ENCODE assay signal across 9 mouse cellular contexts in the genomic region with DNA sequence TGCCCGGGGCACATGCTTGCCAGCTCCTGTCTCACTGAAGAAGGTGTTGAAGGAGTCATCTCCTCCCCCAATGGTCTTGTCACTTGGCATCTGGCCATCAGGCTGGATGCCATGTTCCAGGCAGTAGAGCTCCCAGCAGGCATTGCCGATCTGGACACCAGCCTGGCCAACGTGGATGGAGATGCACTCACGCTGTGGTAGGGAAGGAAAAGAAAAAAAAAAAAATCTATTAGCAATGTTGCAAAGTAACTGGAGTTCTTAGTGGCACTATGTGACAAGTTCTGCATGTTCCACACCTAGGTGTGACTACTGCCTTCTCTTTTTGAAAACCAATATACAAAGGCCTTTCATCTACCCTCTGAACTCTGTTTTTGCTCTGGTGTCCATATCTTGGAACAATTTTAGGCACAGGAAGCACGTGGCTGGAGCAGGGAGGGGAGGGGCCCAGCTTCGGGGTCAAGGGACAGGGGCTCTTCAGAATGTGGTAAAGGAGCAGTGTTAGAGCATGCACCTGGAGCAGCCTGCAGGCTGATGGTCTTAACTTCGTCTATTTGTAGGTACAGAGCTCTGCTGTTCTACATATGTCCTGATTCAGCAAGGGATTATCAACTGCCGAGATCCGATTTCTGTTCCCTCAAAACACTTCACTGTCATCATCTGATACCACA. TPM values are rescaled to one million over a fixed set of nuclear protein-coding genes. Genes with fewer than 3 reads are reported as not detected.
DNase-seq lines count a peak whose midpoint lies in the region; ATAC-seq and TF ChIP-seq lines count a peak whose summit lies in the region.
"Not testable (repeated sequence)": the region's sequence is repeated elsewhere in the genome, so short reads cannot be mapped to it uniquely, and the experiment has no call there.
"Had no signal": no experiment of that assay in that cellular context is flagged by ENCODE, and none has a peak within 500 bp of the region (broad histone marks: within the 10 kb centered on the region; RNA-seq: fewer than 3 reads in every experiment).

No protein-coding gene starts in this region.

- 0 out of 2 replicates have a peak, but pooled peaks have one; percentile 33 for ATAC-seq in cerebellum, adult (ENCODE audit: insufficient number of reproducible peaks, low FRiP score, low TSS enrichment)
- not testable (repeated sequence) for ATAC-seq in embryonic facial prominence, embryonic 12.5 days (ENCODE audit: insufficient number of reproducible peaks, insufficient read depth, low FRiP score, low TSS enrichment); hindbrain, embryonic 16.5 days; limb, embryonic 15.5 days (ENCODE audit: insufficient number of reproducible peaks, low FRiP score, low TSS enrichment, low read depth); midbrain, embryonic 11.5 days (ENCODE audit: low FRiP score); stomach, embryonic 14.5 days (ENCODE audit: insufficient number of reproducible peaks, insufficient read depth, low FRiP score, low read depth)

- DNase-seq in CH12.LX (ENCODE audit: extremely low read depth): peak; percentile 54
- peak in 1 of 2 experiments; percentile 28 for DNase-seq in heart, adult 2 months
- not testable (repeated sequence) for DNase-seq in midbrain, embryonic 11.5 days (ENCODE audit: low spot score, missing footprints)

- not testable (repeated sequence) for TF ChIP-seq RAD21 in CH12.LX (IDR thresholded peaks at IDR 0.05; ENCODE audit: low read depth, low read length)

- H3K4me2 ChIP-seq in CH12.LX (ENCODE audit: insufficient read depth, low read depth, poor library complexity, severe bottlenecking): peak overlapping the region; percentile 69
- peak overlapping the region; percentile 94 for H3K4me2 ChIP-seq in embryonic facial prominence, embryonic 12.5 days (replicated peaks)
- H3K4me2 ChIP-seq in hindbrain, embryonic 16.5 days (ENCODE audit: low read length): peak overlapping the region; percentile 86
- peak overlapping the region; percentile 68 for H3K4me2 ChIP-seq in limb, embryonic 15.5 days
- H3K4me2 ChIP-seq in midbrain, embryonic 11.5 days: peak overlapping the region; percentile 98
- peak overlapping the region; percentile 99 for H3K4me2 ChIP-seq in stomach, embryonic 14.5 days (replicated peaks; ENCODE audit: low read depth, low read length)

- H3K27me3 ChIP-seq in CH12.LX (replicated peaks); embryonic facial prominence, embryonic 12.5 days; heart, adult 2 months (ENCODE audit: control insufficient read depth, insufficient read depth, low read length); hindbrain, embryonic 16.5 days (replicated peaks; ENCODE audit: control insufficient read depth, insufficient read depth, low read length); limb, embryonic 15.5 days; midbrain, embryonic 11.5 days (ENCODE audit: control insufficient read depth, insufficient read depth, low read length); stomach, embryonic 14.5 days (ENCODE audit: control insufficient read depth, insufficient read depth, low read length): not testable (repeated sequence)

- H3K79me2 ChIP-seq in CH12.LX (replicated peaks; ENCODE audit: control insufficient read depth, extremely low read depth, insufficient read depth, poor library complexity, severe bottlenecking); heart, adult 2 months (replicated peaks; ENCODE audit: control insufficient read depth, insufficient read depth, low read length): not testable (repeated sequence)

- intact Hi-C loops in heart, adult 2 months (cut with DNase I): not testable (repeated sequence)

- in situ Hi-C loops in CH12.LX (cut with MboI; ENCODE audit: low pct_ligation_motif_present, low pct_unique_long_range_greater_than_20kb, low sequenced_read_pairs): loop anchor here (10.0 to 25.0 kb wide), 3 partner anchors 62 to 1346 kb away; no protein-coding TSS in a partner anchor

- 16% methylated on average over 8 of the region's 9 CpGs for WGBS in embryonic facial prominence, embryonic 12.5 days
- 0% methylated on average over 8 of the region's 9 CpGs for WGBS in heart, adult 2 months
- 5% methylated on average over 8 of the region's 9 CpGs for WGBS in hindbrain, embryonic 16.5 days
- WGBS in limb, embryonic 15.5 days: 5% methylated on average over 8 of the region's 9 CpGs
- 20% methylated on average over 8 of the region's 9 CpGs for WGBS in midbrain, embryonic 11.5 days
- WGBS in stomach, embryonic 14.5 days: 12% methylated on average over 8 of the region's 9 CpGs

- H3K4me1 ChIP-seq in CH12.LX (ENCODE audit: control insufficient read depth in 1 of 2, insufficient read depth in 2 of 2): peaks cover 4 to 38% of the 10 kb centered on the region in 2 experiments; a peak in 3 of 4 replicates
- peaks cover 10% of the 10 kb centered on the region for H3K4me1 ChIP-seq in embryonic facial prominence, embryonic 12.5 days
- not testable (repeated sequence) for H3K4me1 ChIP-seq in heart, adult 2 months (ENCODE audit: control insufficient read depth, insufficient read depth, low read length)
- H3K4me1 ChIP-seq in hindbrain, embryonic 16.5 days (ENCODE audit: control insufficient read depth, insufficient read depth, low read depth, low read length): peaks cover 28% of the 10 kb centered on the region
- peaks cover 25% of the 10 kb centered on the region for H3K4me1 ChIP-seq in limb, embryonic 15.5 days
- peaks cover 14% of the 10 kb centered on the region for H3K4me1 ChIP-seq in midbrain, embryonic 11.5 days (ENCODE audit: control insufficient read depth, insufficient read depth, low read length)
- H3K4me1 ChIP-seq in stomach, embryonic 14.5 days (ENCODE audit: control insufficient read depth, insufficient read depth, low read length): peaks cover 19% of the 10 kb centered on the region

- not testable (repeated sequence) for H3K27ac ChIP-seq in CH12.LX (ENCODE audit: insufficient read depth, low read depth)
- H3K27ac ChIP-seq in embryonic facial prominence, embryonic 12.5 days: peak overlapping the region; percentile 99
- peak overlapping the region; percentile 95 for H3K27ac ChIP-seq in heart, adult 2 months
- peak overlapping the region; percentile 98 for H3K27ac ChIP-seq in hindbrain, embryonic 16.5 days (ENCODE audit: low read depth, low read length)
- H3K27ac ChIP-seq in limb, embryonic 15.5 days: peak overlapping the region; percentile 98
- peak overlapping the region; percentile 96 for H3K27ac ChIP-seq in midbrain, embryonic 11.5 days (ENCODE audit: low read depth, low read length)
- H3K27ac ChIP-seq in stomach, embryonic 14.5 days (ENCODE audit: low read length): peak overlapping the region; percentile 97

- not testable (repeated sequence) for TF ChIP-seq CTCF in CH12.LX (conservative IDR thresholded peaks at IDR 0.05 in 1 of 2, IDR thresholded peaks at IDR 0.05 in 1 of 2; ENCODE audit: low read depth in 2 of 2, low read length in 2 of 2); heart, adult 2 months (IDR thresholded peaks at IDR 0.05)

- peak overlapping the region; percentile 81 for H3K9ac ChIP-seq in CH12.LX (ENCODE audit: insufficient read depth, low read depth)
- peak overlapping the region; percentile 92 for H3K9ac ChIP-seq in embryonic facial prominence, embryonic 12.5 days
- H3K9ac ChIP-seq in heart, adult 2 months (ENCODE audit: low read depth, low read length): peak overlapping the region; percentile 17; the same call in 1 of the 2 replicates
- H3K9ac ChIP-seq in hindbrain, embryonic 16.5 days (ENCODE audit: low read depth, low read length): peak overlapping the region; percentile 91
- H3K9ac ChIP-seq in limb, embryonic 15.5 days: peak overlapping the region; percentile 80
- peak overlapping the region; percentile 97 for H3K9ac ChIP-seq in midbrain, embryonic 11.5 days (ENCODE audit: low read length)
- H3K9ac ChIP-seq in stomach, embryonic 14.5 days (replicated peaks; ENCODE audit: low read depth, low read length): peak overlapping the region; percentile 89

- H3K4me3 ChIP-seq in CH12.LX (replicated peaks in 1 of 3; ENCODE audit: low read depth in 2 of 3, low read length in 2 of 3, poor library complexity in 1 of 3): peak overlapping the region; percentile 63 to 84 (median 70)
- H3K4me3 ChIP-seq in embryonic facial prominence, embryonic 12.5 days: peak overlapping the region; percentile 79
- H3K4me3 ChIP-seq in heart, adult 2 months: peak overlapping the region; percentile 90
- H3K4me3 ChIP-seq in hindbrain, embryonic 16.5 days (ENCODE audit: low read length): peak overlapping the region; percentile 67
- H3K4me3 ChIP-seq in limb, embryonic 15.5 days: peak overlapping the region; percentile 63
- H3K4me3 ChIP-seq in midbrain, embryonic 11.5 days (ENCODE audit: low read depth, low read length): peak overlapping the region; percentile 75
- peak overlapping the region; percentile 73 for H3K4me3 ChIP-seq in stomach, embryonic 14.5 days (ENCODE audit: low read depth, low read length)

- not testable (repeated sequence) for TF ChIP-seq POLR2A in CH12.LX (IDR thresholded peaks at IDR 0.05; ENCODE audit: low read depth, low read length); heart, adult 2 months (IDR thresholded peaks at IDR 0.05; ENCODE audit: insufficient read depth, low read depth, low read length)

- not testable (repeated sequence) for TF ChIP-seq EP300 in CH12.LX (IDR thresholded peaks at IDR 0.05; ENCODE audit: low read length); heart, adult 2 months (IDR thresholded peaks at IDR 0.05; ENCODE audit: insufficient read depth, low read depth, low read length)

- H3K36me3 ChIP-seq in CH12.LX (replicated peaks in 1 of 2; ENCODE audit: control insufficient read depth in 1 of 2, insufficient read depth in 1 of 2, low read length in 1 of 2): peaks cover 15 to 31% of the 10 kb centered on the region in 2 experiments
- not testable (repeated sequence) for H3K36me3 ChIP-seq in embryonic facial prominence, embryonic 12.5 days; heart, adult 2 months (ENCODE audit: control insufficient read depth, insufficient read depth, low read length); hindbrain, embryonic 16.5 days (ENCODE audit: control insufficient read depth, insufficient read depth, low read length); limb, embryonic 15.5 days; midbrain, embryonic 11.5 days (ENCODE audit: control insufficient read depth, insufficient read depth, low read length); stomach, embryonic 14.5 days (ENCODE audit: control insufficient read depth, insufficient read depth, low read length)

- dilution Hi-C loops in CH12.LX (cut with MboI; ENCODE audit: extremely low pct_ligation_motif_present, extremely low pct_unique_long_range_greater_than_20kb, low sequenced_read_pairs): not testable (repeated sequence)

- not testable (repeated sequence) for H3K9me3 ChIP-seq in CH12.LX (replicated peaks; ENCODE audit: low read length); embryonic facial prominence, embryonic 12.5 days; hindbrain, embryonic 16.5 days (ENCODE audit: control insufficient read depth, low read length); limb, embryonic 15.5 days; midbrain, embryonic 11.5 days (ENCODE audit: control insufficient read depth, low read length); stomach, embryonic 14.5 days (ENCODE audit: control insufficient read depth, low read depth, low read length)

RNA-seq across cellular contexts. Expression of gene Tuba1b, which starts 1.2 kb away (rescaled TPM):
- total RNA-seq in CH12.LX (2012; rRNA removed) (1,149 and 1,670 TPM in 2 replicates), CH12.LX (2014; rRNA removed) (2,803 and 2,960 TPM in 2 replicates)
- polyA plus RNA-seq in CH12.LX (2012; ENCODE audit: insufficient read length, low read depth): 2,789 and 2,851 TPM in 2 replicates
- polyA plus RNA-seq in embryonic facial prominence, embryonic 12.5 days (2016; fragmentation: Nextera tagmentation; extraction: Ambion mirVana): 1,598 and 1,609 TPM in 2 replicates
- 100 to 1,000 TPM; 129 to 144 TPM for total RNA-seq in heart, adult 2 months (2021)
- polyA plus RNA-seq in heart, adult 2 months (2012; rRNA removed): 534 and 728 TPM in 2 replicates
- 1,672 and 1,683 TPM in 2 replicates for polyA plus RNA-seq in hindbrain, embryonic 16.5 days (2015; fragmentation: Nextera tagmentation; extraction: Ambion mirVana)
- polyA plus RNA-seq in limb, embryonic 15.5 days (2015; fragmentation: Nextera tagmentation; extraction: Ambion mirVana): 1,374 and 1,490 TPM in 2 replicates
- polyA plus RNA-seq in midbrain, embryonic 11.5 days (2014; fragmentation: Nextera tagmentation; extraction: Ambion mirVana): 2,214 and 2,255 TPM in 2 replicates
- 1,548 and 1,685 TPM in 2 replicates for polyA plus RNA-seq in stomach, embryonic 14.5 days (2014; fragmentation: Nextera tagmentation; extraction: Ambion mirVana)

RNA-seq across cellular contexts. Expression of gene Lmbr1l, which starts 15.1 kb away (rescaled TPM):
- total RNA-seq in CH12.LX (2012; rRNA removed): 19.7 and 23.4 TPM in 2 replicates
- total RNA-seq in CH12.LX (2014; rRNA removed): 27.5 and 30.4 TPM in 2 replicates
- 22.4 and 27.9 TPM in 2 replicates for polyA plus RNA-seq in CH12.LX (2012; ENCODE audit: insufficient read length, low read depth)
- polyA plus RNA-seq in embryonic facial prominence, embryonic 12.5 days (2016; fragmentation: Nextera tagmentation; extraction: Ambion mirVana): 21.5 and 26.4 TPM in 2 replicates
- total RNA-seq in heart, adult 2 months (2021): 10 to 100 TPM in 1 of 2 experiments, 1 to 10 TPM in 1; 7.1 to 11.1 TPM
- 23.2 and 25.0 TPM in 2 replicates for polyA plus RNA-seq in heart, adult 2 months (2012; rRNA removed)
- polyA plus RNA-seq in hindbrain, embryonic 16.5 days (2015; fragmentation: Nextera tagmentation; extraction: Ambion mirVana): 25.9 and 27.0 TPM in 2 replicates
- 19.7 and 21.8 TPM in 2 replicates for polyA plus RNA-seq in limb, embryonic 15.5 days (2015; fragmentation: Nextera tagmentation; extraction: Ambion mirVana)
- 7.5 and 9.8 TPM in 2 replicates for polyA plus RNA-seq in midbrain, embryonic 11.5 days (2014; fragmentation: Nextera tagmentation; extraction: Ambion mirVana)
- polyA plus RNA-seq in stomach, embryonic 14.5 days (2014; fragmentation: Nextera tagmentation; extraction: Ambion mirVana): 5.1 and 8.8 TPM in 2 replicates

RNA-seq across cellular contexts. Expression of gene Gm49450, which starts 20.2 kb away (rescaled TPM):
- total RNA-seq in CH12.LX (2012; rRNA removed): 0.38 TPM in 1 of 2 replicates, not detected in the other
- total RNA-seq in CH12.LX (2014; rRNA removed): 0.81 and 4.7 TPM in 2 replicates
- 125 TPM in 1 of 2 replicates, not detected in the other for polyA plus RNA-seq in CH12.LX (2012; ENCODE audit: insufficient read length, low read depth)
- not detected in 2 replicates for polyA plus RNA-seq in embryonic facial prominence, embryonic 12.5 days (2016; fragmentation: Nextera tagmentation; extraction: Ambion mirVana)
- total RNA-seq in heart, adult 2 months (2021): not detected
- polyA plus RNA-seq in heart, adult 2 months (2012; rRNA removed): 26.2 TPM in 1 of 2 replicates, not detected in the other
- not detected in 2 replicates for polyA plus RNA-seq in hindbrain, embryonic 16.5 days (2015; fragmentation: Nextera tagmentation; extraction: Ambion mirVana)
- not detected in 2 replicates for polyA plus RNA-seq in limb, embryonic 15.5 days (2015; fragmentation: Nextera tagmentation; extraction: Ambion mirVana)
- not detected in 2 replicates for polyA plus RNA-seq in midbrain, embryonic 11.5 days (2014; fragmentation: Nextera tagmentation; extraction: Ambion mirVana)
- polyA plus RNA-seq in stomach, embryonic 14.5 days (2014; fragmentation: Nextera tagmentation; extraction: Ambion mirVana): not detected in 2 replicates
- total RNA-seq: layer of hippocampus, postnatal 14 days had no signal

RNA-seq across cellular contexts. Expression of gene Tuba1a, which starts 20.4 kb away (rescaled TPM):
- 153 and 181 TPM in 2 replicates for total RNA-seq in CH12.LX (2012; rRNA removed)
- total RNA-seq in CH12.LX (2014; rRNA removed): 438 and 533 TPM in 2 replicates
- polyA plus RNA-seq in CH12.LX (2012; ENCODE audit: insufficient read length, low read depth): 254 and 283 TPM in 2 replicates
- polyA plus RNA-seq in embryonic facial prominence, embryonic 12.5 days (2016; fragmentation: Nextera tagmentation; extraction: Ambion mirVana): 2,353 and 2,615 TPM in 2 replicates
- 10 to 100 TPM; 57.0 to 85.0 TPM for total RNA-seq in heart, adult 2 months (2021)
- 165 and 235 TPM in 2 replicates for polyA plus RNA-seq in heart, adult 2 months (2012; rRNA removed)
- 15,480 and 15,543 TPM in 2 replicates for polyA plus RNA-seq in hindbrain, embryonic 16.5 days (2015; fragmentation: Nextera tagmentation; extraction: Ambion mirVana)
- 1,206 and 1,410 TPM in 2 replicates for polyA plus RNA-seq in limb, embryonic 15.5 days (2015; fragmentation: Nextera tagmentation; extraction: Ambion mirVana)
- polyA plus RNA-seq in midbrain, embryonic 11.5 days (2014; fragmentation: Nextera tagmentation; extraction: Ambion mirVana): 7,669 and 8,043 TPM in 2 replicates
- 1,231 and 1,258 TPM in 2 replicates for polyA plus RNA-seq in stomach, embryonic 14.5 days (2014; fragmentation: Nextera tagmentation; extraction: Ambion mirVana)

RNA-seq across cellular contexts. Expression of gene Dhh, which starts 34.8 kb away (rescaled TPM):
- total RNA-seq in CH12.LX (2012; rRNA removed) (not detected in 2 replicates), CH12.LX (2014; rRNA removed) (not detected in 2 replicates)
- polyA plus RNA-seq in CH12.LX (2012; ENCODE audit: insufficient read length, low read depth): not detected in 2 replicates
- polyA plus RNA-seq in embryonic facial prominence, embryonic 12.5 days (2016; fragmentation: Nextera tagmentation; extraction: Ambion mirVana): 0.67 and 1.2 TPM in 2 replicates
- total RNA-seq in heart, adult 2 months (2021): 1 to 10 TPM in 1 of 2 experiments, under 1 TPM in 1; 0.73 to 1.5 TPM
- polyA plus RNA-seq in heart, adult 2 months (2012; rRNA removed): 0.94 and 1.8 TPM in 2 replicates
- polyA plus RNA-seq in hindbrain, embryonic 16.5 days (2015; fragmentation: Nextera tagmentation; extraction: Ambion mirVana): 1.3 and 2.1 TPM in 2 replicates
- 1.8 and 2.7 TPM in 2 replicates for polyA plus RNA-seq in limb, embryonic 15.5 days (2015; fragmentation: Nextera tagmentation; extraction: Ambion mirVana)
- polyA plus RNA-seq in midbrain, embryonic 11.5 days (2014; fragmentation: Nextera tagmentation; extraction: Ambion mirVana): 0.27 and 0.40 TPM in 2 replicates
- 0.65 and 0.77 TPM in 2 replicates for polyA plus RNA-seq in stomach, embryonic 14.5 days (2014; fragmentation: Nextera tagmentation; extraction: Ambion mirVana)

Comparison
In these comparisons a context has a peak if more than half of its experiments do, and no peak if none do; other contexts are left out.
1. H3K9ac ChIP-seq: peak in every context shown above with its lines; median percentile 97 in midbrain, embryonic 11.5 days; 92 in embryonic facial prominence, embryonic 12.5 days; 91 in hindbrain, embryonic 16.5 days; 89 in stomach, embryonic 14.5 days; 81 in CH12.LX; 80 in limb, embryonic 15.5 days; 17 in heart, adult 2 months.